Mouse (Mus musculus) spleen, adult 2 months (tissue): ENCODE data around the gene Gm27029. TPM values are rescaled to one million over a fixed set of nuclear protein-coding genes. Genes with fewer than 3 reads are reported as not detected.
"Not testable (repeated sequence)": the region's sequence is repeated elsewhere in the genome, so short reads cannot be mapped to it uniquely, and the experiment has no call there.

Experiments used
- DNase-seq, 2 experiments: peaks; one replicate each; pipeline versions ENCODE4 v3.0.0 to v3.0.0-alpha.2; 2012 to 2021; ENCODE audit warnings: low spot score in 2 of 2, low read depth in 1 of 2
- H3K27ac ChIP-seq: fragments of 200-500 bp; 2 replicates; pipeline ENCODE4 v1.5.1; 2012; ENCODE audit warnings: low read length, inconsistent platforms; ENCODE audit not compliant: insufficient read depth
- H3K27me3 ChIP-seq: fragments of 200-500 bp; 2 replicates; pipeline ENCODE4 v1.6.1; 2012; ENCODE audit warnings: mild to moderate bottlenecking, moderate library complexity, low read length, inconsistent platforms; ENCODE audit not compliant: control insufficient read depth, insufficient read depth
- H3K36me3 ChIP-seq: fragments of 200-500 bp; 2 replicates; pipeline ENCODE4 v1.6.1; 2012; ENCODE audit warnings: mild to moderate bottlenecking, low read length, inconsistent platforms; ENCODE audit not compliant: control insufficient read depth, insufficient read depth
- H3K4me1 ChIP-seq: fragments of 200-500 bp; 2 replicates; pipeline ENCODE4 v1.6.1; 2011; ENCODE audit warnings: inconsistent platforms; ENCODE audit not compliant: control insufficient read depth, insufficient read depth, insufficient read length
- H3K4me3 ChIP-seq: fragments of 200-500 bp; 2 replicates; pipeline ENCODE4 v1.5.1; 2011; ENCODE audit warnings: mild to moderate bottlenecking, inconsistent platforms; ENCODE audit not compliant: insufficient read depth, insufficient read length; ENCODE audit errors: extremely low read depth
- CTCF ChIP-seq: fragments of 200-500 bp; IDR thresholded peaks from 2 replicates; pipeline ENCODE4 v1.5.1; 2011; ENCODE audit warnings: mild to moderate bottlenecking, inconsistent platforms; ENCODE audit not compliant: insufficient read depth, insufficient read length, insufficient replicate concordance; ENCODE audit errors: extremely low read depth
- POLR2A ChIP-seq: fragments of 200-500 bp; IDR thresholded peaks from 2 replicates; pipeline ENCODE4 v1.6.1; 2011; ENCODE audit warnings: low read depth, low read length, inconsistent platforms
- WGBS: fragments of 180-500 bp; shearing (Covaris S2); methylation state at CpG from one replicate; pipeline ENCODE4 v1.1.7; 2018; 5-methylcytosine and 5-hydroxymethylcytosine counted together
- polyA plus RNA-seq: library from polyadenylated mRNA; depleted of rRNA; stranded (reverse); fragments of >200 nt; gene quantifications from 2 replicates; pipeline ENCODE4 v1.2.3, GENCODE M21; 2012

Gene Gm27029
- polyA plus RNA-seq, 1 experiment: 0.29 TPM

- Histone ChIP-seq H3K36me3 (peaks cover 33% of the 10 kb centered on the region), H3K27me3 (no peaks in the 10 kb centered on the region), H3K27ac (no peak overlapping the region), H3K4me3 (no peak overlapping the region), H3K4me1 (no peaks in the 10 kb centered on the region)
- no peak for TF ChIP-seq CTCF
- no peak for TF ChIP-seq POLR2A
- no peak for DNase-seq
- WGBS: 91% methylated on average over 9 of the region's 9 CpGs
These were observed 33.0 kb upstream of the Gm27029 start for GRCm38 (mm10) chr11:101457631-101458030.

GRCm38 (mm10) chr11:101455627-101456026 is 31.0 kb upstream of the Gm27029 start:
- no peak overlapping the region for H3K27ac ChIP-seq
- peaks cover 2% of the 10 kb centered on the region; the same call in 1 of the 2 replicates for H3K4me1 ChIP-seq
- H3K4me3 ChIP-seq: no peak overlapping the region
- DNase-seq: no peak
- H3K36me3 ChIP-seq: peaks cover 33% of the 10 kb centered on the region
- H3K27me3 ChIP-seq: no peaks in the 10 kb centered on the region
- TF ChIP-seq POLR2A (no peak), CTCF (no peak)
- 96% methylated on average over 7 of the region's 7 CpGs for WGBS

GRCm38 (mm10) chr11:101454702-101455101 is 30.1 kb upstream of the Gm27029 start:
- no peak overlapping the region for H3K27ac ChIP-seq
- peaks cover 2% of the 10 kb centered on the region; the same call in 1 of the 2 replicates for H3K4me1 ChIP-seq
- H3K27me3 ChIP-seq: no peaks in the 10 kb centered on the region
- peaks cover 29% of the 10 kb centered on the region for H3K36me3 ChIP-seq
- 93% methylated on average over 6 of the region's 6 CpGs for WGBS
- no peak for DNase-seq
- H3K4me3 ChIP-seq: no peak overlapping the region
- TF ChIP-seq POLR2A: no peak
- no peak for TF ChIP-seq CTCF

- TF ChIP-seq POLR2A (no peak), CTCF (no peak)
- peaks cover 2% of the 10 kb centered on the region; the same call in 1 of the 2 replicates for H3K4me1 ChIP-seq
- H3K36me3 ChIP-seq: peaks cover 8% of the 10 kb centered on the region
- 57% methylated on average over 10 of the region's 10 CpGs for WGBS
- no peak overlapping the region for H3K4me3 ChIP-seq
- no peak overlapping the region for H3K27ac ChIP-seq
- H3K27me3 ChIP-seq: no peaks in the 10 kb centered on the region
- DNase-seq: no peak
These were observed 27.6 kb upstream of the Gm27029 start for GRCm38 (mm10) chr11:101452093-101452774.

- Histone ChIP-seq H3K27me3 (no peaks in the 10 kb centered on the region), H3K4me3 (no peak overlapping the region), H3K27ac (no peak overlapping the region), H3K4me1 (peaks cover 2% of the 10 kb centered on the region; the same call in 1 of the 2 replicates), H3K36me3 (peaks cover 2% of the 10 kb centered on the region; the same call in 1 of the 2 replicates)
- TF ChIP-seq CTCF (no peak), POLR2A (no peak)
- 90% methylated on average over 10 of the region's 10 CpGs for WGBS
- DNase-seq: no peak
These were observed 26.9 kb upstream of the Gm27029 start for GRCm38 (mm10) chr11:101451536-101451935.

- TF ChIP-seq CTCF (peak; percentile 14; the same call in 1 of the 2 replicates), POLR2A (no peak)
- no peak for DNase-seq
- H3K4me3 ChIP-seq: no peak overlapping the region
- WGBS: 85% methylated on average over 3 of the region's 3 CpGs
- no peak overlapping the region for H3K27ac ChIP-seq
- H3K27me3 ChIP-seq: no peaks in the 10 kb centered on the region
- H3K4me1 ChIP-seq: peaks cover 2% of the 10 kb centered on the region; the same call in 1 of the 2 replicates
- H3K36me3 ChIP-seq: 0 out of 2 replicates have a peak, but pooled peaks cover under 1% of the 10 kb centered on the region
These were observed 25.8 kb upstream of the Gm27029 start for GRCm38 (mm10) chr11:101450394-101450793.

GRCm38 (mm10) chr11:101449596-101449995 is 25.0 kb upstream of the Gm27029 start:
- H3K27ac ChIP-seq: not testable (repeated sequence)

More at GRCm38 (mm10) chr11:101449596-101449995, 25.0 kb upstream of the Gm27029 start:
- H3K27me3 ChIP-seq, H3K4me1 ChIP-seq, H3K4me3 ChIP-seq, DNase-seq, H3K36me3 ChIP-seq: not testable (repeated sequence)
- 76% methylated on average over 4 of the region's 4 CpGs for WGBS
